Mouse (Mus musculus): Measurements from ENCODE around the gene Ift81.

DNA sequence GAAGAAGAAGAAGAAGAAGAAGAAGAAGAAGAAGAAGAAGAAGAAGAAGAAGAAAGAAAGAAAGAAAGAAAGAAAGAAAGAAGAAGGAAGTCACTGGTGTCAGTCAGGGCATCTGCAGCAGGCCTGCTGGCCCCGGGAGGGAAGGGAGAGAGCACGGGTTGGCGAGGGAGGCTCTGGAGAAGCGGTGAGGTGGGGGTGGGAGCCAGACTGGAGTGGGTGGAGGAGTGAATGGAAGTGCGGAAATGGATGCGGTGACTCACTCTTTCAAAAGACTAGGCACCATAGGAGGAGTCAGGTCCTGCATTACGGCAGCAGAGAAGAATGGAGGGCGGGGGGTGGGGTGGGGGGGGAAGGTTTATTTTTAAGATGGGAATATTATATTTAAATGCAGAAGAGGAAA, 34.9 kb upstream of the Ift81 start:
- TF ChIP-seq MAFK (IDR thresholded peaks at IDR 0.05; ENCODE audit: insufficient read depth, low read depth, low read length) (no peak), ZC3H11A (IDR thresholded peaks at IDR 0.05; ENCODE audit: borderline replicate concordance, low read depth, low read length) (no peak), ZNF384 (IDR thresholded peaks at IDR 0.05; ENCODE audit: low read depth, low read length) (no peak), HCFC1 (IDR thresholded peaks at IDR 0.05; ENCODE audit: borderline replicate concordance, insufficient read depth, low read length) (no peak)
